Mouse (Mus musculus) megakaryocyte, embryonic 14.5 days (primary cell): Measurements from ENCODE around the gene Tcea2.

Source experiments
- FLI1 ChIP-seq: IDR thresholded peaks from 2 replicates; pipeline ENCODE4 v1.6.1; 2012; ENCODE audit warnings: low read length, inconsistent platforms, mixed read lengths
- GATA1 ChIP-seq: IDR thresholded peaks from 3 replicates; pipeline ENCODE4 v1.6.1; 2012; ENCODE audit warnings: mixed read lengths, low read length, inconsistent platforms, borderline replicate concordance

GRCm38 (mm10) chr2:181696801-181697420, 16.8 kb downstream of the Tcea2 start:
- TF ChIP-seq GATA1 (no peak), FLI1 (no peak)
